Mouse (Mus musculus): Measurements from ENCODE around the gene Lamp1. TPM values are rescaled to one million over a fixed set of nuclear protein-coding genes. Genes with fewer than 3 reads are reported as not detected.

Lamp1 gene
- polyA plus RNA-seq, 1 experiment from 2014 or later, result 274 TPM

DNA sequence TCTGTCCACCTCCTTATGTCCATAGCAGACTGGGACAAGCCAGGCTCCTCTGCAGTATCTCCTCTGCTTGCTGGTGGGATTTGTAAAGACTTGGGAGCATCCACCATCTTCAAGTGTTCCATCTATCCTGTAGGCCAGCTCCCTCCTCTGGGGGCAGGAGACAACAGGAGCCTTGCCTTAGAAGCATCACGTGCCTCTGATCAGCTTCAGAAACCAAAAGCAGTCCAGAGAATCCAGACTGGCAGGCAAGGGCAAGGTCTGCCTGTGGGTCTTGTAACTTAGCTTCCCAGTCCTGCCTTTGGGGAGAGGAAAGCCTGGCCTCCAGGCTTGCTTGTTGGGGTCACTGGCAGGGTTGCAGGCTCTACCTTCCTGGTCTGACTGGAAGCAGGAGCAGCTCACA lies 16.7 kb downstream of the Lamp1 start:
- no peaks in the 10 kb centered on the region for H3K9me3 ChIP-seq (ENCODE audit: control insufficient read depth, low read length)
- H3K27me3 ChIP-seq (ENCODE audit: control insufficient read depth, insufficient read depth, low read length), result no peaks in the 10 kb centered on the region
- H3K9ac ChIP-seq (ENCODE audit: low read length), result no peak overlapping the region
- H3K4me3 ChIP-seq (ENCODE audit: low read depth, low read length), result no peak overlapping the region
- H3K4me2 ChIP-seq, result no peak overlapping the region
- ATAC-seq (ENCODE audit: low FRiP score), result no peak
- H3K27ac ChIP-seq (ENCODE audit: low read depth, low read length), result no peak overlapping the region
- DNase-seq (ENCODE audit: low spot score, missing footprints), result no peak
- H3K4me1 ChIP-seq (ENCODE audit: control insufficient read depth, insufficient read depth, low read length), result no peaks in the 10 kb centered on the region
- WGBS, result 86% methylated on average over 1 of the region's 1 CpGs
- peaks cover 32% of the 10 kb centered on the region for H3K36me3 ChIP-seq (ENCODE audit: control insufficient read depth, insufficient read depth, low read length)

- no peak overlapping the region for H3K9ac ChIP-seq (ENCODE audit: low read length)
- no peaks in the 10 kb centered on the region for H3K27me3 ChIP-seq (ENCODE audit: control insufficient read depth, insufficient read depth, low read length)
- DNase-seq (ENCODE audit: low spot score, missing footprints) (no peak), ATAC-seq (ENCODE audit: low FRiP score) (no peak)
- no peak overlapping the region for H3K4me3 ChIP-seq (ENCODE audit: low read depth, low read length)
- 92% methylated on average over 7 of the region's 7 CpGs for WGBS
- peaks cover 30% of the 10 kb centered on the region for H3K36me3 ChIP-seq (ENCODE audit: control insufficient read depth, insufficient read depth, low read length)
- no peaks in the 10 kb centered on the region for H3K9me3 ChIP-seq (ENCODE audit: control insufficient read depth, low read length)
- no peak overlapping the region for H3K4me2 ChIP-seq
- H3K27ac ChIP-seq (ENCODE audit: low read depth, low read length), result no peak overlapping the region
- H3K4me1 ChIP-seq (ENCODE audit: control insufficient read depth, insufficient read depth, low read length), result no peaks in the 10 kb centered on the region
Observed at GRCm38 (mm10) chr8:13177173-13177852, 18.4 kb downstream of the Lamp1 start.

DNA sequence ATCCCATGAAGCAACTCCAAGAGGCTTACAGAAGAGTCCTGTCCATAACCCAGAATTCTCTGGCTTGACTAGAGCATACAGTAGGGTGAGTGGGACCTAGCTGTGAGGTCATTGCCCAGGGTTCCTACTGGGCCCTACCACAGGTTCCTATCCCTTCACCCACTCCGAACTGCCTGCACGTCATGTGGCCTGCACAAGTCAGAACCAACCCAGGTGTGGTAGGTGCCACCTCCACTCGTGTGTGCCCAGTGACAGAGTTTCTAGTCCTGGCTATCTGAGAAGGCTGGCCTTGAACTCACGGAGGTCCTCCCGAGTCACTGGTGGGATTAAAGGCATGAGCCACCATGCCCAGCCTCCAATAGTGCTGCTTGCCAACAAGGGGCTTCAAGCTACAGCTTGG lies 19.2 kb downstream of the Lamp1 start:
- Histone ChIP-seq H3K27ac (ENCODE audit: low read depth, low read length) (no peak overlapping the region), H3K9me3 (ENCODE audit: control insufficient read depth, low read length) (no peaks in the 10 kb centered on the region), H3K4me1 (ENCODE audit: control insufficient read depth, insufficient read depth, low read length) (no peaks in the 10 kb centered on the region), H3K4me2 (no peak overlapping the region), H3K9ac (ENCODE audit: low read length) (no peak overlapping the region), H3K36me3 (ENCODE audit: control insufficient read depth, insufficient read depth, low read length) (peaks cover 24% of the 10 kb centered on the region), H3K27me3 (ENCODE audit: control insufficient read depth, insufficient read depth, low read length) (no peaks in the 10 kb centered on the region), H3K4me3 (ENCODE audit: low read depth, low read length) (no peak overlapping the region)
- ATAC-seq (ENCODE audit: low FRiP score) (no peak), DNase-seq (ENCODE audit: low spot score, missing footprints) (no peak)
- WGBS, result 95% methylated on average over 5 of the region's 5 CpGs

DNA sequence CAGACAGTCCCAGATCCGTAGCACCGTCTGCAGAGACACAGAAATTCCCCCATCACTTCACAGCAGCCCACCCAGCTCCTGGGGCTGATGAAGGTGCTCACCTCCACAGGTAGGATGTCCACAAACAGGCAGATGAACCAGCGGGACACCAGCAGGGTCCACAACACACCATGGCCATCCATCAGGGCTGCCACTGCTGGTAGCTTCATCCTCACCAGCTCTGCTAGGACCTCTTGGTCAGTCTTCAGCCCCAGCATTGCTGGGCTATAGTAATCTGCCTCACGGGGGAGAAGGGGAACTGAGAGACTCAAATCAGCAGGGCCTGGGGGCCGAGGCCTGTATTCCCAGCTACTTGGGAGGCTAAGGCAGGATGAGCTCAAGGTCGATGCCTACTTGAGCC lies 20.5 kb downstream of the Lamp1 start:
- Histone ChIP-seq H3K4me1 (ENCODE audit: control insufficient read depth, insufficient read depth, low read length) (no peaks in the 10 kb centered on the region), H3K4me3 (ENCODE audit: low read depth, low read length) (no peak overlapping the region), H3K36me3 (ENCODE audit: control insufficient read depth, insufficient read depth, low read length) (peaks cover 15% of the 10 kb centered on the region), H3K9me3 (ENCODE audit: control insufficient read depth, low read length) (no peaks in the 10 kb centered on the region), H3K9ac (ENCODE audit: low read length) (no peak overlapping the region), H3K27me3 (ENCODE audit: control insufficient read depth, insufficient read depth, low read length) (no peaks in the 10 kb centered on the region), H3K27ac (ENCODE audit: low read depth, low read length) (no peak overlapping the region), H3K4me2 (no peak overlapping the region)
- ATAC-seq (ENCODE audit: low FRiP score), result no peak
- 78% methylated on average over 6 of the region's 6 CpGs for WGBS
- DNase-seq (ENCODE audit: low spot score, missing footprints), result no peak

GRCm38 (mm10) chr8:13179948-13180347 lies 21.0 kb downstream of the Lamp1 start:
- peaks cover 13% of the 10 kb centered on the region for H3K36me3 ChIP-seq (ENCODE audit: control insufficient read depth, insufficient read depth, low read length)
- no peaks in the 10 kb centered on the region for H3K27me3 ChIP-seq (ENCODE audit: control insufficient read depth, insufficient read depth, low read length)
- H3K4me3 ChIP-seq (ENCODE audit: low read depth, low read length), result no peak overlapping the region
- no peak overlapping the region for H3K4me2 ChIP-seq
- no peaks in the 10 kb centered on the region for H3K4me1 ChIP-seq (ENCODE audit: control insufficient read depth, insufficient read depth, low read length)
- WGBS, result 86% methylated on average over 7 of the region's 7 CpGs
- no peaks in the 10 kb centered on the region for H3K9me3 ChIP-seq (ENCODE audit: control insufficient read depth, low read length)
- no peak for ATAC-seq (ENCODE audit: low FRiP score)
- H3K9ac ChIP-seq (ENCODE audit: low read length), result no peak overlapping the region
- H3K27ac ChIP-seq (ENCODE audit: low read depth, low read length), result no peak overlapping the region
- no peak for DNase-seq (ENCODE audit: low spot score, missing footprints)

- Histone ChIP-seq H3K4me3 (ENCODE audit: low read depth, low read length) (no peak overlapping the region), H3K27ac (ENCODE audit: low read depth, low read length) (no peak overlapping the region), H3K27me3 (ENCODE audit: control insufficient read depth, insufficient read depth, low read length) (no peaks in the 10 kb centered on the region), H3K36me3 (ENCODE audit: control insufficient read depth, insufficient read depth, low read length) (peaks cover 9% of the 10 kb centered on the region; the same call in 1 of the 2 replicates), H3K9me3 (ENCODE audit: control insufficient read depth, low read length) (no peaks in the 10 kb centered on the region), H3K9ac (ENCODE audit: low read length) (no peak overlapping the region), H3K4me2 (no peak overlapping the region), H3K4me1 (ENCODE audit: control insufficient read depth, insufficient read depth, low read length) (no peaks in the 10 kb centered on the region)
- DNase-seq (ENCODE audit: low spot score, missing footprints), result no peak
- 89% methylated on average over 9 of the region's 9 CpGs for WGBS
- no peak for ATAC-seq (ENCODE audit: low FRiP score)
Observed at GRCm38 (mm10) chr8:13180408-13180807, 21.4 kb downstream of the Lamp1 start.

- no peak for ATAC-seq (ENCODE audit: low FRiP score)
- H3K36me3 ChIP-seq (ENCODE audit: control insufficient read depth, insufficient read depth, low read length), result peaks cover 4% of the 10 kb centered on the region; the same call in 1 of the 2 replicates
- WGBS, result 82% methylated on average over 18 of the region's 18 CpGs
Observed at GRCm38 (mm10) chr8:13180911-13181690, 22.1 kb downstream of the Lamp1 start.

DNA sequence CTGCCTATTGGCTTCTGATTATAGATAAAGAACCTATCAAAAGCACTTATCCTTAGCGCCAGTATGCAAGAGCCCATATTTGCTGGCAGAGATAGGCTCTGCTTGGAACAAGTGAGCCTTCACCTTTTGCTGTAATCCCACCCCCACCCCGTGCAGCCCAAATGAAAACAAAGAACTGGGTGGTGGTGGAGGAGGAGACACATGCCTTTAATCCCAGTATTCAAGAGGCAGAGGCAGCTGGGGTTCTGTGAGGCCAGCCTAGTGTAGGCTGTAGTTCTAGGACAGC lies 22.7 kb downstream of the Lamp1 start:
- WGBS, result 45% methylated on average over 2 of the region's 2 CpGs
- H3K36me3 ChIP-seq (ENCODE audit: control insufficient read depth, insufficient read depth, low read length), result peaks cover under 1% of the 10 kb centered on the region; the same call in 1 of the 2 replicates
- H3K9me3 ChIP-seq (ENCODE audit: control insufficient read depth, low read length), result no peaks in the 10 kb centered on the region

More at GRCm38 (mm10) chr8:13180911-13181690, 22.1 kb downstream of the Lamp1 start:
- Histone ChIP-seq H3K9ac (ENCODE audit: low read length) (no peak overlapping the region), H3K9me3 (ENCODE audit: control insufficient read depth, low read length) (no peaks in the 10 kb centered on the region), H3K4me3 (ENCODE audit: low read depth, low read length) (no peak overlapping the region), H3K4me2 (no peak overlapping the region), H3K27me3 (ENCODE audit: control insufficient read depth, insufficient read depth, low read length) (no peaks in the 10 kb centered on the region), H3K4me1 (ENCODE audit: control insufficient read depth, insufficient read depth, low read length) (no peaks in the 10 kb centered on the region), H3K27ac (ENCODE audit: low read depth, low read length) (no peak overlapping the region)
- no peak for DNase-seq (ENCODE audit: low spot score, missing footprints)

GRCm38 (mm10) chr8:13186819-13187218 lies 27.9 kb downstream of the Lamp1 start:
- Histone ChIP-seq H3K4me1 (ENCODE audit: control insufficient read depth, insufficient read depth, low read length) (no peaks in the 10 kb centered on the region), H3K27me3 (ENCODE audit: control insufficient read depth, insufficient read depth, low read length) (no peaks in the 10 kb centered on the region), H3K9ac (ENCODE audit: low read length) (no peak overlapping the region), H3K27ac (ENCODE audit: low read depth, low read length) (no peak overlapping the region), H3K4me2 (no peak overlapping the region), H3K9me3 (ENCODE audit: control insufficient read depth, low read length) (no peaks in the 10 kb centered on the region), H3K4me3 (ENCODE audit: low read depth, low read length) (no peak overlapping the region), H3K36me3 (ENCODE audit: control insufficient read depth, insufficient read depth, low read length) (no peaks in the 10 kb centered on the region)
- DNase-seq (ENCODE audit: low spot score, missing footprints) (no peak), ATAC-seq (ENCODE audit: low FRiP score) (no peak)
- WGBS, result 87% methylated on average over 8 of the region's 8 CpGs

More for the DNA sequence above, 22.7 kb downstream of the Lamp1 start:
- no peak overlapping the region for H3K9ac ChIP-seq (ENCODE audit: low read length)
- no peak for DNase-seq (ENCODE audit: low spot score, missing footprints)
- H3K27me3 ChIP-seq (ENCODE audit: control insufficient read depth, insufficient read depth, low read length), result no peaks in the 10 kb centered on the region
- H3K4me1 ChIP-seq (ENCODE audit: control insufficient read depth, insufficient read depth, low read length), result no peaks in the 10 kb centered on the region
- H3K27ac ChIP-seq (ENCODE audit: low read depth, low read length), result no peak overlapping the region
- H3K4me3 ChIP-seq (ENCODE audit: low read depth, low read length), result no peak overlapping the region
- no peak overlapping the region for H3K4me2 ChIP-seq
- ATAC-seq (ENCODE audit: low FRiP score), result no peak
